Mouse (Mus musculus) neural tube, embryonic 14.5 days (tissue): ENCODE measurements at regions not wholly inside any gene's neighbourhood (a gene's known extent, or its start where the extent isn't known, plus 50 kb on each side); places are given as distances from the start of the nearest gene placed in this dataset.
A peak's percentile ranks its signal among the peaks of the same experiment; 100 is the strongest.

Experiments used
- ATAC-seq: fragments of 200-750 bp; cut with Nextera tagmentation; 2 replicates; pipeline ENCODE4 v1.8.0; 2017; ENCODE audit warnings: low read depth, mild to moderate bottlenecking, moderate TSS enrichment, moderate library complexity
- H3K27ac ChIP-seq: fragments of 300-500 bp; sonication (generic); 2 replicates; pipeline ENCODE4 v1.5.1; 2014; ENCODE audit warnings: low read depth, mild to moderate bottlenecking, control low read depth, low read length, moderate library complexity, mixed read lengths
- H3K27me3 ChIP-seq: fragments of 300-500 bp; sonication (generic); 2 replicates; pipeline ENCODE4 v1.6.1; 2014; ENCODE audit warnings: low read length; ENCODE audit not compliant: control insufficient read depth, insufficient read depth
- H3K36me3 ChIP-seq: fragments of 300-500 bp; sonication (generic); 2 replicates; pipeline ENCODE4 v1.6.1; 2014; ENCODE audit warnings: low read length, mixed read lengths; ENCODE audit not compliant: control insufficient read depth, insufficient read depth
- H3K4me1 ChIP-seq: fragments of 300-500 bp; sonication (generic); 2 replicates; pipeline ENCODE4 v1.6.1; 2014; ENCODE audit warnings: low read length; ENCODE audit not compliant: control insufficient read depth, insufficient read depth
- H3K4me2 ChIP-seq: fragments of 300-500 bp; sonication (generic); 2 replicates; pipeline ENCODE4 v1.6.1; 2014; ENCODE audit warnings: mild to moderate bottlenecking, low read depth, low read length, control low read depth
- H3K4me3 ChIP-seq: fragments of 300-500 bp; sonication (generic); 2 replicates; pipeline ENCODE4 v1.5.1; 2014; ENCODE audit warnings: low read depth, low read length, control low read depth, mixed read lengths
- H3K9ac ChIP-seq: fragments of 300-500 bp; sonication (generic); replicated peaks from 2 replicates; pipeline ENCODE4 v1.6.1; 2014; ENCODE audit warnings: low read depth, mild to moderate bottlenecking, control low read depth, low read length, mixed read lengths
- H3K9me3 ChIP-seq: fragments of 300-500 bp; sonication (generic); 2 replicates; pipeline ENCODE4 v1.6.1; 2016; ENCODE audit warnings: low read length; ENCODE audit not compliant: control insufficient read depth
- WGBS: fragments of 180-500 bp; shearing (Covaris S2); extraction: QIAGEN DNeasy Blood & Tissue Kit; methylation state at CpG from one replicate; pipeline ENCODE4 v1.1.7; 2014; 5-methylcytosine and 5-hydroxymethylcytosine counted together

DNA sequence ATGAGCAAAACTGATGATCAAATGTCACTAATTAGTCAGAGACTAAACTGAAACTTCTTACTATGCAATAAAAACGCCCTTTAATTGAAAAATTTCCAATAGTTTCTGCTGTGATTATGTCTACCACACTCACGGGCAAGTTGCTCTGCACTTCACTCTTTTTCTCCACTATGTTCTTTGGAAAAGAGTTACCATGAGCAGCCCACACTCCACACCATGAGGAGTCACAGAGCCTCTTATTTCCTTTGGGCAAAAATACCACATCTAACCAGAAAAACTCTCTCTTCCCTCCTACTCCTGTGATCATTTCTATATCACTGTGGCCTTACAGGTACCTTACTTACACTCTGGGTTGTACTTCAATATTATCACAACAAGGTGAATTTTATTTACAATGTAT, 174.7 kb downstream of the Gm11361 start:
- no peak for ATAC-seq
- Histone ChIP-seq H3K36me3 (no peaks in the 10 kb centered on the region), H3K9ac (no peak overlapping the region), H3K4me2 (no peak overlapping the region), H3K4me1 (no peaks in the 10 kb centered on the region), H3K4me3 (no peak overlapping the region), H3K9me3 (no peaks in the 10 kb centered on the region), H3K27ac (no peak overlapping the region), H3K27me3 (no peaks in the 10 kb centered on the region)
- 84% methylated on average over 2 of the region's 2 CpGs for WGBS

DNA sequence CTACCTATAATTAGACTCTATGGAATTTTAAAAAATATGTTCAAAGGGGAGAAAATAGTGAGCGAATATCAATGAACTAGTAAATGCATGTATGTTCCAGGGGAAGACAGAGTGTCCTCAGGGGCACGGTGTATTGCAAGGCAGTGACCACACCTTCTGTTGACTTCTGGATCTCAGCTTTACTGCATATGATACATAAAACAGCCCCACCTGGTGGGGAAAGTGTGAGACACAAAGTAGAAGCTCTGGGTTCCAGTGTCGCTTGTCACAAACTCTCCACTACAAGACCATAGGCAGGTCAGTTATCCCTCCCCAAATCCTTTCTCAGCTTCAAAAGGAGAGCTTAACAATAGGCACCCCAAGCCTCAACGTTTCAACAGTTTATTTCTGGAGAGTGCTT, 168.8 kb downstream of the Gm11361 start:
- Histone ChIP-seq H3K4me1 (peaks cover 10% of the 10 kb centered on the region; the same call in 1 of the 2 replicates), H3K9ac (no peak overlapping the region), H3K36me3 (no peaks in the 10 kb centered on the region), H3K27ac (no peak overlapping the region), H3K27me3 (no peaks in the 10 kb centered on the region), H3K9me3 (no peaks in the 10 kb centered on the region), H3K4me2 (no peak overlapping the region), H3K4me3 (no peak overlapping the region)
- 78% methylated on average over 4 of the region's 4 CpGs for WGBS
- ATAC-seq, result no peak

DNA sequence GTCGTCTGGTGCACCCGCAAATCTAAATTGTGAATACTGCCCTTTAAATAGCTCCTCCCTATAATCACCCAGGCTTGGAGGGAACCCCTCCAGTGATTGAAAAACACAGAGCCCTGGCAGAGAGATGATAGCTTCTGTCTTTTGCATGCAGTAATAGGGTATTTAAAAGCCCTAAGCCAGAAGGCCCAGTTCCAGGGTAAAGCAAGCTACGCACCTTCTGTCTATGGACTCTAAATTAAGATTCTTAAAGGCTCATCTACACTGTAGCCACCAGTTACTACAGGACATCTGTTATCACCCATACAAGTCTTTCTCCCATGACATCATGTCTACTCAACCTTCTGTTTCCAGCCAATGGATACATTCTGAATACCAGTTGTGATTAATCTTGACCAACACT, 167.8 kb downstream of the Gm11361 start:
- Histone ChIP-seq H3K4me1 (peaks cover 17% of the 10 kb centered on the region; the same call in 1 of the 2 replicates), H3K27me3 (no peaks in the 10 kb centered on the region), H3K36me3 (no peaks in the 10 kb centered on the region), H3K9ac (no peak overlapping the region), H3K4me3 (no peak overlapping the region), H3K27ac (peak overlapping the region; percentile 24; the same call in 1 of the 2 replicates), H3K9me3 (no peaks in the 10 kb centered on the region), H3K4me2 (no peak overlapping the region)
- ATAC-seq, result no peak
- 28% methylated on average over 3 of the region's 3 CpGs for WGBS

DNA sequence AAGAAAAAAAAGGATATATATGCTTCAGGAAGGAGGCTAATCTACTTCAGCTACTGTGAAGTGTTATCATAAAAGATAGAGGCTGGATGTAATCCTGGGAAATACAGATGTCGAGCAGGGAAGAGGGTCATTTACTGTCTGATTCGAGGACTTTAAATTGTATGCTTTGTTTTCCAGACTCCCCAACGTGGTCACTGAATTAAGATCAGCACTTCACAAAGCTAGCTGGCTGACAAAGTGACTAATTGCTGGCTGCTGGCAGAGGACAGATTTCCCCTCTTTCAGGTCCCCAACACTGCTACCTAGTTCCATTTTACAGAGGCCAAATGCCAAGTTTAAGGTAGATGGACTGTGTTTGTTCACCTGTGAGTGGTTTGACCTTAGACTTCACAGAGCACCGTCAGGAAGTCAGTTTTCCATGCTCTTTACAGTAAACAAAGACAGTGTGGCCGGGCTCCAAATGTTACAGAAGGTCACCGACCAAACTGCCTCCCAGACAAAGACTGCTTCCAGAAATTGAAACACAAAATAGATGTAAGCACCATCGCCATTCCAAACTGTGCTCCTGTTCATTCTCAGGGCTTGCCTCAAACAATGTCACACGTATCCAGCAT, 167.2 kb downstream of the Gm11361 start:
- Histone ChIP-seq H3K4me3 (no peak overlapping the region), H3K9ac (no peak overlapping the region), H3K9me3 (no peaks in the 10 kb centered on the region), H3K27ac (peak overlapping the region; percentile 24; the same call in 1 of the 2 replicates), H3K27me3 (no peaks in the 10 kb centered on the region), H3K4me1 (peaks cover 17% of the 10 kb centered on the region; the same call in 1 of the 2 replicates), H3K36me3 (no peaks in the 10 kb centered on the region), H3K4me2 (no peak overlapping the region)
- ATAC-seq, result no peak
- 12% methylated on average over 8 of the region's 8 CpGs for WGBS

DNA sequence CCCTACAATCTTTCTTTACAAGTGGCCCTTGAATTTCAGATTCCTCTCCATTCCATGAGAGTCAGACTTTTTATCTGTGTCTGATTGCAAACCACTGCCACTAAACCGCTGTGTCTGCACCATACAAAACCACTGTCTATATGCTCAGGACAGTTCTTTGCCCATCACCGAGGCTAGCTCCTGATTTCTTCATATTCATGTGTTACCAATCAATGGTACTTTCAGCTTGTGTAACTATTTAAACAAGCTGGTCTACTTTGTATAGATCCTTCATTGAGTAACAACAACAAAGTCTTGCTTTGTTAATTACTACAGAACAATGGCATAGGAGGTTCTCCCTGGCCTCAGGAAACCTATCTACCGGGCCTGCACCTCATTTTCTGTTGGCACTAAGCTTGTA, 164.0 kb downstream of the Gm11361 start:
- Histone ChIP-seq H3K4me2 (no peak overlapping the region), H3K4me1 (peaks cover 42% of the 10 kb centered on the region; the same call in 1 of the 2 replicates), H3K27me3 (no peaks in the 10 kb centered on the region), H3K4me3 (no peak overlapping the region), H3K9me3 (no peaks in the 10 kb centered on the region), H3K27ac (0 out of 2 replicates have a peak overlapping the region, but pooled peaks have one; percentile 94), H3K36me3 (no peaks in the 10 kb centered on the region), H3K9ac (no peak overlapping the region)
- WGBS, result 87% methylated on average over 3 of the region's 3 CpGs
- no peak for ATAC-seq

DNA sequence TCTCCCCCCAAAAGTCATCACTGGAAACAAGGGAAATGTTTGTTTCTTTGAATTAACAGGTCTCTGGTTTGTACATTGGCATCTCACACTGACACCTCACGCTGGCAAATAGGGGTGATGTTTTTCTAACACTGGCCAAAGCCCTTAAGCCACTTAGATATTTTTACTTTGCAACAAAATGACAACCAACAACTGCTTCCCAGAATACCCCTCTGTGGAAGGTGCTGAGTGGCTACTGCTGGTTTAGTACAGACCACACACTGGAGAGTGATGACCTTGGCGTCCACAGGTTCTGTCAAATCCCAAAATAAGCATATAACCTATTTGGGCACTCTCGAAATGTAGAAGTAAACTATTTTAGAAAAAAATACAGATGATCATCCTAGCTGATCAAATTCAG, 163.3 kb downstream of the Gm11361 start:
- Histone ChIP-seq H3K27me3 (no peaks in the 10 kb centered on the region), H3K4me3 (peak overlapping the region; percentile 31), H3K36me3 (no peaks in the 10 kb centered on the region), H3K9ac (no peak overlapping the region), H3K4me1 (peaks cover 49% of the 10 kb centered on the region; the same call in 1 of the 2 replicates), H3K4me2 (peak overlapping the region; percentile 51), H3K9me3 (no peaks in the 10 kb centered on the region), H3K27ac (peak overlapping the region; percentile 94)
- ATAC-seq, result no peak
- 84% methylated on average over 3 of the region's 3 CpGs for WGBS

DNA sequence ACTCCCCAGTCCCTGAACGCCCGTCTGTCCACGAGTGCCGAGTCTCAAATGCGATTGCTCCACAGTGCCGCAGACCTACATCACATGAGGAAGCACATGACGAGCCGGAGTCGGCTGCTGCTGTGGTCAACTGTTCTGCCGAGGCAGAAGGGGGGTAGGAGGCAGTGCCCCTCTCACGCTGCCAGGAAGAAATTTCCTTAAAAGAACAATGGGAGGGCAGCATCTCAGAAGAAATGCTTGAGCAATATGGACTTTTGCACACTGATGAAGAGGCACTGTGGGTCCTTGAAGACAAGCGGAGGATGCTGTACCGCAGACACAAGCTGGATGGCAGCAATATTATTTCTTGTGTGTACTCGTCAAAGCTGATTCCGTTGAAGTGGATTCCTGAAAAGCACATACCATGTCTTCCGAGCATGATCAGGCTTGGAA, 162.6 kb downstream of the Gm11361 start:
- peaks cover 53% of the 10 kb centered on the region; the same call in 1 of the 2 replicates for H3K4me1 ChIP-seq
- 18% methylated on average over 16 of the region's 16 CpGs for WGBS
- H3K27ac ChIP-seq, result peak overlapping the region; percentile 94

DNA sequence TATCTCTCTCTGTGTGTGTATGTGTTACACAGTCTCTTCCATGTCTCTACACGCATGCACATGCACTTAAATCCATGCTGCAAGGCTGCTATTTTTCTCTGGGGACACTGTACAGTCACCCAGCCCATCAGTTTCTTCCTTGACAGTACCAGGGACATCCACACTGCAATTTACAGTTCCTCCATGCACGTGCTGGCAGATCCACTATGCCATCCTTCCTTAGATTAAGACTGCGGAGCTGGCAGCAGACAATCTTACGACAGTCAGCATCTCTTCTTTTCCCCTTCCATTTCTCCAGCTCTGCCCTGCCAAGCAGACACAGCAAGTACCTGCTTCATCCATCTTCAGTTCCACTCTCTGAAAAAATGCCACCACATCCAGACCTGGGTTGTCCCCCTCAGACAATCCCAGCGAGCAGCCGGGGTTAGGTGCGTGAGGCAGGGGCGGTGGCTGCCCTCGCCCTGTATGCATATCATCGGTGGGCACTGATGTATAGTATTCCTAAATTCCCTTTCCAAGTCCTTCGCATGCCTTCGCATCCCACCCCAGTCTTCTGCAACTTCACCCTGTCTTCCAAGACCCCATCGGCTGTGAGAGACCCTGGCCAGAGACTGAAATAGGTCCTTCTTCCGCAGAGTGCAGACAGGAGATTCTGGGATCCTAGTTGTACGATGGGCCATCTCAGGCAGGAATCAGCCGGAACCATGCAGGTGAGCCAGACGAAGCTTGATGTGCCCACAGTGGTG, 161.8 kb downstream of the Gm11361 start:
- Histone ChIP-seq H3K4me2 (peak overlapping the region; percentile 51), H3K4me1 (peaks cover 50% of the 10 kb centered on the region; the same call in 1 of the 2 replicates), H3K9me3 (no peaks in the 10 kb centered on the region), H3K4me3 (peak overlapping the region; percentile 31), H3K27me3 (no peaks in the 10 kb centered on the region), H3K9ac (peak overlapping the region; percentile 65), H3K27ac (peak overlapping the region; percentile 94), H3K36me3 (no peaks in the 10 kb centered on the region)
- WGBS, result 69% methylated on average over 17 of the region's 17 CpGs
- ATAC-seq, result no peak

More for the DNA sequence above, 162.6 kb downstream of the Gm11361 start:
- H3K36me3 ChIP-seq, result no peaks in the 10 kb centered on the region
- ATAC-seq, result peak; percentile 48; the same call in 1 of the 2 replicates
- peak overlapping the region; percentile 51 for H3K4me2 ChIP-seq
- peak overlapping the region; percentile 65 for H3K9ac ChIP-seq
- H3K27me3 ChIP-seq, result no peaks in the 10 kb centered on the region
- peak overlapping the region; percentile 31 for H3K4me3 ChIP-seq
- H3K9me3 ChIP-seq, result no peaks in the 10 kb centered on the region
